Mouse (Mus musculus): ENCODE data around the gene Trpt1. TPM values are rescaled to one million over a fixed set of nuclear protein-coding genes. Genes with fewer than 3 reads are reported as not detected.

The Trpt1 gene
- polyA plus RNA-seq, 1 experiment from 2014 or later, result 10.3 TPM

GRCm38 (mm10) chr19:6952712-6953037, 43.3 kb upstream of the Trpt1 start:
- Histone ChIP-seq H3K27me3 (replicated peaks; ENCODE audit: control insufficient read depth, insufficient read depth, low read length) (no peaks in the 10 kb centered on the region), H3K9ac (ENCODE audit: low read length) (peak overlapping the region; percentile 61), H3K4me3 (ENCODE audit: low read depth, low read length) (peak overlapping the region; percentile 52; the same call in 1 of the 2 replicates), H3K27ac (ENCODE audit: low read depth) (peak overlapping the region; percentile 92), H3K4me2 (ENCODE audit: low read length) (peak overlapping the region; percentile 94), H3K9me3 (ENCODE audit: control insufficient read depth, low read length) (no peaks in the 10 kb centered on the region), H3K4me1 (replicated peaks; ENCODE audit: control insufficient read depth, insufficient read depth, low read length) (peaks cover 20% of the 10 kb centered on the region), H3K36me3 (ENCODE audit: control insufficient read depth, insufficient read depth, low read length) (peaks cover 50% of the 10 kb centered on the region)
- ATAC-seq (replicated peaks; ENCODE audit: low FRiP score, low TSS enrichment, low read depth) (no peak), DNase-seq (ENCODE audit: low spot score) (no peak)
- WGBS, result 17% methylated on average over 3 of the region's 3 CpGs

- H3K4me3 ChIP-seq (ENCODE audit: low read depth, low read length), result no peak overlapping the region
- no peak overlapping the region for H3K9ac ChIP-seq (ENCODE audit: low read length)
- 49% methylated on average over 8 of the region's 9 CpGs for WGBS
- ATAC-seq (replicated peaks; ENCODE audit: low FRiP score, low TSS enrichment, low read depth) (no peak), DNase-seq (ENCODE audit: low spot score) (no peak)
- no peak overlapping the region for H3K27ac ChIP-seq (ENCODE audit: low read depth)
- peaks cover 64% of the 10 kb centered on the region for H3K36me3 ChIP-seq (ENCODE audit: control insufficient read depth, insufficient read depth, low read length)
- no peaks in the 10 kb centered on the region for H3K27me3 ChIP-seq (replicated peaks; ENCODE audit: control insufficient read depth, insufficient read depth, low read length)
- H3K9me3 ChIP-seq (ENCODE audit: control insufficient read depth, low read length), result no peaks in the 10 kb centered on the region
- peaks cover 20% of the 10 kb centered on the region for H3K4me1 ChIP-seq (replicated peaks; ENCODE audit: control insufficient read depth, insufficient read depth, low read length)
- no peak overlapping the region for H3K4me2 ChIP-seq (ENCODE audit: low read length)
Observed at GRCm38 (mm10) chr19:6954046-6954445, 41.9 kb upstream of the Trpt1 start.

DNA sequence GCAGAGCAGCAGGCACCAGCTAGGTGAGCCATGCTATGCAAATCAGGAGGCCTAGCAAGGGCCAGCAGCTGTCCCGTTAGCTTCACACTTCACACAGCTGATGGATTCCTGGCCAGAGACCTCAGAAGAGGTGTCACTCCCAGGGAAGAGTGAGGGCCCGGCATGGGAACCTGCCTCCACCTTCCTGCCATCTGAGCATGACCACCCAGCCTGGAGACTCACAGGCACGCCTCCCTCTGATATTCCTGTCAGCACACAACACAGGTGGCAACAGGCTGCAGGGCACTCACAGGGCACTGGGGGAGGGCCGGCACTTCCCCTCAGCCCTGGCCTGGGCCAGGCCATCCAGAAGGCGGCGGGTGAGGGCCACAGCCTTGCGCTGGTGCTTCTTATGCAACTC, 40.5 kb upstream of the Trpt1 start:
- Histone ChIP-seq H3K9ac (ENCODE audit: low read length) (no peak overlapping the region), H3K9me3 (ENCODE audit: control insufficient read depth, low read length) (no peaks in the 10 kb centered on the region), H3K27me3 (replicated peaks; ENCODE audit: control insufficient read depth, insufficient read depth, low read length) (no peaks in the 10 kb centered on the region), H3K4me3 (ENCODE audit: low read depth, low read length) (no peak overlapping the region), H3K4me2 (ENCODE audit: low read length) (no peak overlapping the region), H3K36me3 (ENCODE audit: control insufficient read depth, insufficient read depth, low read length) (peaks cover 77% of the 10 kb centered on the region), H3K27ac (ENCODE audit: low read depth) (no peak overlapping the region), H3K4me1 (replicated peaks; ENCODE audit: control insufficient read depth, insufficient read depth, low read length) (peaks cover 12% of the 10 kb centered on the region)
- 77% methylated on average over 7 of the region's 7 CpGs for WGBS
- no peak for DNase-seq (ENCODE audit: low spot score)
- no peak for ATAC-seq (replicated peaks; ENCODE audit: low FRiP score, low TSS enrichment, low read depth)

- H3K36me3 ChIP-seq (ENCODE audit: control insufficient read depth, insufficient read depth, low read length), result peaks cover 88% of the 10 kb centered on the region
- no peak overlapping the region for H3K4me3 ChIP-seq (ENCODE audit: low read depth, low read length)
- no peak for ATAC-seq (replicated peaks; ENCODE audit: low FRiP score, low TSS enrichment, low read depth)
- H3K4me1 ChIP-seq (replicated peaks; ENCODE audit: control insufficient read depth, insufficient read depth, low read length), result peaks cover 12% of the 10 kb centered on the region
- no peak overlapping the region for H3K4me2 ChIP-seq (ENCODE audit: low read length)
- DNase-seq (ENCODE audit: low spot score), result no peak
- WGBS, result 84% methylated on average over 10 of the region's 10 CpGs
- no peak overlapping the region for H3K9ac ChIP-seq (ENCODE audit: low read length)
- H3K27me3 ChIP-seq (replicated peaks; ENCODE audit: control insufficient read depth, insufficient read depth, low read length), result no peaks in the 10 kb centered on the region
- H3K9me3 ChIP-seq (ENCODE audit: control insufficient read depth, low read length), result no peaks in the 10 kb centered on the region
- H3K27ac ChIP-seq (ENCODE audit: low read depth), result no peak overlapping the region
Observed at GRCm38 (mm10) chr19:6956461-6956860, 39.5 kb upstream of the Trpt1 start.

- Histone ChIP-seq H3K27me3 (replicated peaks; ENCODE audit: control insufficient read depth, insufficient read depth, low read length) (no peaks in the 10 kb centered on the region), H3K4me2 (ENCODE audit: low read length) (peak overlapping the region; percentile 60), H3K4me1 (replicated peaks; ENCODE audit: control insufficient read depth, insufficient read depth, low read length) (peaks cover 38% of the 10 kb centered on the region), H3K27ac (ENCODE audit: low read depth) (peak overlapping the region; percentile 69), H3K9ac (ENCODE audit: low read length) (peak overlapping the region; percentile 67), H3K36me3 (ENCODE audit: control insufficient read depth, insufficient read depth, low read length) (peaks cover 31% of the 10 kb centered on the region), H3K9me3 (ENCODE audit: control insufficient read depth, low read length) (no peaks in the 10 kb centered on the region), H3K4me3 (ENCODE audit: low read depth, low read length) (peak overlapping the region; percentile 72)
- ATAC-seq (replicated peaks; ENCODE audit: low FRiP score, low TSS enrichment, low read depth) (peak; percentile 45), DNase-seq (ENCODE audit: low spot score) (peak; percentile 81)
- WGBS, result 7% methylated on average over 15 of the region's 15 CpGs
Observed at GRCm38 (mm10) chr19:6968491-6969271, 27.2 kb upstream of the Trpt1 start.

DNA sequence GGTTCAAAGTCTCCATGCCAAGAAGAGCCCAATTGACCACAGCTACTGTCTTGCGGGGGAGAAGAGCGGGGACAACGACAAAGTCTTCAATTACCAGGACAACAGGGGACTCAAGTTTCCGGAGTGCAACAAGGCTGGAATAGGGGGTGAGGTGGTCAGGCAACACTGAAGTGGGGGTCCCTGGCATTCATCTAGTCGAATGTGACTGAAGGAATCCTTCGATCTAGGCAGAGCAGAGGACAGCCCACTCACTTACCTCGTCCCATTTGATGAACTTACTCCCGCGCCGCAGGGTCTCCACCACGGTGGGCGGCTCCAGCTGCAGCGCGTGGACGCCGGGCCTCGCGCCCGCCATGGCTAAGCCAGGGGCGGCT, 26.7 kb upstream of the Trpt1 start:
- Histone ChIP-seq H3K4me3 (ENCODE audit: low read depth, low read length) (peak overlapping the region; percentile 72), H3K27me3 (replicated peaks; ENCODE audit: control insufficient read depth, insufficient read depth, low read length) (no peaks in the 10 kb centered on the region), H3K9me3 (ENCODE audit: control insufficient read depth, low read length) (no peaks in the 10 kb centered on the region), H3K4me1 (replicated peaks; ENCODE audit: control insufficient read depth, insufficient read depth, low read length) (peaks cover 38% of the 10 kb centered on the region), H3K36me3 (ENCODE audit: control insufficient read depth, insufficient read depth, low read length) (peaks cover 25% of the 10 kb centered on the region), H3K4me2 (ENCODE audit: low read length) (peak overlapping the region; percentile 60), H3K27ac (ENCODE audit: low read depth) (peak overlapping the region; percentile 69), H3K9ac (ENCODE audit: low read length) (peak overlapping the region; percentile 67)
- ATAC-seq (replicated peaks; ENCODE audit: low FRiP score, low TSS enrichment, low read depth) (no peak), DNase-seq (ENCODE audit: low spot score) (no peak)
- 2% methylated on average over 20 of the region's 20 CpGs for WGBS

DNA sequence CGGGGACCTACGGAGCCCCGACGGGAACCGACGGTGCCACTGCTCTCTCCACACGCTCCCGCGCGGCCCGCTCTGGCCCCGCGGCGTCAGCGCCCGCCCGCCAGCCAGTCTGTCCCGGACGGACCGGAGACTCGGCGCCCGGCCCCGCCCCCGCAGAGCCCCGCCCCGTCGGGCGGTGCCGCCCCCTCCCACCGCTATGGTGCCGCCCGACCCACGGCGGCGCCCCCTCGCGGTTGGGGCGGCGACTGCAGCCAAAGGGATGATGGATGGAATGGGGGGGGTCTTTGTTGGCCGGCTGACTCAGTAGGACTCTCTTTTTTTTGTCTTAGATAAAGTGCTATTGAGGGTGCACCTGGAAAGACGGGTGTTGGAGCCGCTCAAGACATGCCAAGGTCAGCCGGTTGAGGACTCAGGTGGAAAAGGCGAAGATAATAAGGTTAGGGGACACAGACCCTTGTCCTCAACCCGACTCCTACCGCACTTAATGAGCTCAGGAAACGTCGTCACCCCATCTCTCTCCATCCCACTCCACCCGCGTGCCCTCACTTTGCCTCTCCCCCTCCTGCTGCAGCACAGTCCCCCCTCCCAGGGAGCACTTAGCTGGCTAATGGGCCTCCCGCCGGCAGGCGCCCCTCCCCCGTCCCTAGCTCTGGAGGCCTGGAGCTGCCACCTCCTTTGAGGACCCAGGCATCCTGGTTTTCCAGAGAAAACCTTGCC, 26.1 kb upstream of the Trpt1 start:
- Histone ChIP-seq H3K9ac (ENCODE audit: low read length) (peak overlapping the region; percentile 67), H3K27me3 (replicated peaks; ENCODE audit: control insufficient read depth, insufficient read depth, low read length) (no peaks in the 10 kb centered on the region), H3K27ac (ENCODE audit: low read depth) (peak overlapping the region; percentile 69; the same call in 1 of the 2 replicates), H3K9me3 (ENCODE audit: control insufficient read depth, low read length) (no peaks in the 10 kb centered on the region), H3K4me3 (ENCODE audit: low read depth, low read length) (peak overlapping the region; percentile 72), H3K4me1 (replicated peaks; ENCODE audit: control insufficient read depth, insufficient read depth, low read length) (peaks cover 38% of the 10 kb centered on the region), H3K36me3 (ENCODE audit: control insufficient read depth, insufficient read depth, low read length) (peaks cover 19% of the 10 kb centered on the region), H3K4me2 (ENCODE audit: low read length) (peak overlapping the region; percentile 60)
- DNase-seq (ENCODE audit: low spot score), result peak; percentile 92
- 1% methylated on average over 54 of the region's 55 CpGs for WGBS
- peak; percentile 64 for ATAC-seq (replicated peaks; ENCODE audit: low FRiP score, low TSS enrichment, low read depth)

- Histone ChIP-seq H3K27me3 (replicated peaks; ENCODE audit: control insufficient read depth, insufficient read depth, low read length) (no peaks in the 10 kb centered on the region), H3K4me3 (ENCODE audit: low read depth, low read length) (peak overlapping the region; percentile 72; the same call in 1 of the 2 replicates), H3K36me3 (ENCODE audit: control insufficient read depth, insufficient read depth, low read length) (peaks cover 12% of the 10 kb centered on the region), H3K9me3 (ENCODE audit: control insufficient read depth, low read length) (no peaks in the 10 kb centered on the region), H3K4me2 (ENCODE audit: low read length) (peak overlapping the region; percentile 60), H3K4me1 (replicated peaks; ENCODE audit: control insufficient read depth, insufficient read depth, low read length) (peaks cover 38% of the 10 kb centered on the region), H3K27ac (ENCODE audit: low read depth) (peak overlapping the region; percentile 34; the same call in 1 of the 2 replicates), H3K9ac (ENCODE audit: low read length) (peak overlapping the region; percentile 67; the same call in 1 of the 2 replicates)
- no peak for ATAC-seq (replicated peaks; ENCODE audit: low FRiP score, low TSS enrichment, low read depth)
- no peak for DNase-seq (ENCODE audit: low spot score)
- WGBS, result 22% methylated on average over 11 of the region's 11 CpGs
Observed at GRCm38 (mm10) chr19:6970460-6971085, 25.4 kb upstream of the Trpt1 start.

Data from intestine, embryonic 14.5 days (tissue).